Mouse (Mus musculus): ENCODE results near the gene Lmod3.
A peak's percentile ranks its signal among the peaks of the same experiment; 100 is the strongest.
"Not testable (repeated sequence)": the region's sequence is repeated elsewhere in the genome, so short reads cannot be mapped to it uniquely, and the experiment has no call there.

The Lmod3 gene

DNA sequence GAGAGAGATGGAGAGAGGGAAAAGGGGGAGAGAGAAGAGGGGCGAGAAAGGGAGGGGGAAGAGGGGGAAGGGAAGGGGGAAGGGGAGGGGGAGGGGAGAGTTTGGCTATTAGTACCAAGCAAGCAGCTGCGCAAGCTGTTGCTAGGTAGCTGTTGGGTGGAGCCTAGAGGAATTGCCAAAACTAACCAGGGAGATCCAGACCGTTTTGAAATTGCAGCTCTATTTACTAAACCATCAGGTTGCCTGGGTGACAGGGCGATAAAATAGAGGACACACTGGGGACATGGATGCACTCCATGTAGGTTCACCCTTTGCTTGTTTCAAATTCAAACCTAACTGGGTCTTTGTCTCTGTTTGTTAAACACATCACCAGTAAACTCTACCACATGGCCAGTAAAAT is 23.8 kb upstream of the Lmod3 start:
- no peak for DNase-seq (ENCODE audit: low spot score in 2 of 2)

DNA sequence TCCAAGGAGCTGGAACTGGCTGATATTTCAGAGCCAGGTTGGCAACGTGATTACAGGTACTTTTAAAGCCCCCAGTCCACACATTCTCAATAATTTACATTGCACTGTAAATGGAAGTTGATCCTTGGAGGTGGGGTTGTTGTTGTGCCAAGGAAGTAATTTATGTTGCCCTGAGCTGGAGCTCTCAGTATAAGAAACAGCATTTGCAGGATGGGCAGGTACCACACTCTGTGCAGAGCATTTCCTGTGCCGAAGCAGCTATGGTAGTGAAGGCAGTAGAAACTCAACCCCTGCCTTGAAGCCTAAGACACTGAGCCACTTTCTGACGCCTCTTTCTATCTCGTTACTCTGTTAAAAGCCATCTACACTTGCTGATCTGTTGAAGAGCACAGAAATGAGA is 23.2 kb upstream of the Lmod3 start:
- no peak for DNase-seq (ENCODE audit: low spot score in 2 of 2)

DNA sequence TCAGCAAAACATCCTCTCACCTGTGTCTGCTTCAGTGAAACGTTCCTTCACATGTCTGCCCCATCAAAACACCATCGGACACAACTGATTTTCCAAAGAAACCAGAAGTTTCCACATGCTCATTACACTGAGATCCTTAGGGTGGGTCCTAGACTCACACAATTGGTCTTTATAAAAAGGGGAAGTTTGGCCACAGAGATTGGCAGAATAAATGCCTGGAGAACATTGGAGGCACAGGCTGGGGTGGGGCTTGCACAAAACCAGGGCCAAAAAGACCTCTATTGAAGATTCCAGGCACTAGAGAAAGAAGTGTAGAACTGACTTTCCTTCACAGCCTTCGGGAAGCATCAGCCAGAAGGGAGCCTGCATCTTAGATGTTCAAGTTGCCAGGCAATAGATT is 21.2 kb upstream of the Lmod3 start:
- DNase-seq (ENCODE audit: low spot score in 2 of 2) = no peak

DNA sequence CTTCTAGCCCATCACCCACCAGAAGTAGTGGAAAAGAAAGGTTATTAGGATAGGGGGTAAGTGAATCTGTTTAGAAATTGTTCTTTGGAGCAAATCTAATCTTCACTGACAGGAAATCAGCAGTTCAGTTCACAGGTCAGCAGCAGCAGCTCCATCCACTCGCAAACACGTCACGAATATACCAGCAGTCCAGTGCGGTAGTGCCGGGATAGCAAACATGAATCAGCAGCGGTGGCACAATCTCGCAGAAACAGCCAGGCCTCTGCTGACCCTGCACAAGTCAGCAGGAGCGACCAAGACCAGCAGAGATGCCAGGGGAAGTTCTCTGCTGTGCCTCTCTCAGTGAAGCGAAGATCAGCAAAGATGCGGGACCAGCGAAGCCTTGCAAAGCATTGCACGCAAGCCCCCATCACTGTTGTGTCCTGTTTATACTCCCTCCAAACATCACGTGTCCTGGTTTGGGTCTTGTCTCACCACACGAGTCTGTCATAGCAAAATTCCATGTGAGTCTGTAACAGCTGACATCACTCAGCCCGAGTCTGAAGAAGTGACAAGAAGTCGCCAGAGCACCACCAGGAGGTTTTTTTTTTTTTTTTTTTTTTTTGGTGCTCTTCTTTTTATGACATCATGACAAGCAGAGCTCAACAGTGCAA is 20.6 kb upstream of the Lmod3 start:
- no peak for DNase-seq (ENCODE audit: low spot score in 2 of 2)

DNA sequence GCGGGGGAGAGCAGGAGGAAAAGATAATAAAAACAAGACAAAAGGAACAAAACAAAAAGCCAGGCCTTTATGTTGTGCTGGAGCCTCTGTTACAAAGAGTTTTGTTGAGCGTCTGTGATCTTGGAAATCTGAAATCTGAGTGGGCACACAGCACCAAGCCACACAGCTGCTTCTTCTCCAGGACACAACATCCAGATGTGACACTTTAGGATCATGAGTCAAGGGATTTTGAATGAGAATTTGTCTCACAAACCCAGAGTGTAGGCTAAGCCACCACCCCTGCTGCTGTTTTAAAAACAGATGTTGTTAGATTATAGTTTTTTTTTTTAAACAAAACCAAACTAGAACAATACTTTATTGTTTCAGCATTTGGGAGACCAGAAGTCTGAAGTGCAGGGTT is 19.8 kb upstream of the Lmod3 start:
- no peak for DNase-seq (ENCODE audit: low spot score in 2 of 2)

DNA sequence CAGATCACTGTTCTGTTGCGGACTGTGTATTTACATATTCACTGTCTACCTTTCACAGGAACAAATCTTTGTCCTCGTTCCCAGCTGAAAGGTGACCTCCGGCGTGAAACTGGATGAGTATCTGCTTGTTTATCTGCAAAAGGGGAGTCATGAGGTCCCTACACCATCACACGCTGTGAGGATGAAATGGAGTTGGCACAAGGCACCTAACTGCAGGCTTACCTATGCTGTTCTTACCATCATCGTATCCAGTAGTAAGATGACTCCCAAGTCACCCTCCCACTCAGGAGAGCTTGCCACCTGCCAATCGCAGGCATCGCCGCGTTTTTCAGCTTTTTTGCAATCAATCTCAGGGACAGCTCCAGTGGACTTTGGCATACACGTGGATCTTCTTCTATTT is 17.0 kb upstream of the Lmod3 start:
- DNase-seq (ENCODE audit: low spot score in 2 of 2) = no peak

DNA sequence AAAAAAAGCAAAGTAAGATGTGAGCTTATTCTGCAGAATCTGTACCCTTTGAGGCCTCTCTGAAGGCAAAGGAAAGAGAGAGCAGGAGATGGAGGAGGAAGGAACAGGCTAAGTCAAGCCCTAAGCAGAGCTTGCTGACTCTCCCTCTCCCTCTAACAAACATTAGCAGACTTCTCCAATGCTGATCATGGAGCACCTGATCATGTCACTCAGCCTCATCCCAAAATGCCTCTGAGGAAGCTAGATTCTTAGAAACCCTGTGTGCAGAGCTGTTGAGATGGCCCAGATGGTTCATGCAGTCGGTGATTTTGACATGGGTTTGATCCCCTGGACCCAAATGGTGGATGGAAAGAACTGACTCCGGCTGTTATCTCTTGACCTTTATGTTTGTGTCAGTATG is 14.6 kb upstream of the Lmod3 start:
- DNase-seq (ENCODE audit: low spot score in 2 of 2) = no peak

DNA sequence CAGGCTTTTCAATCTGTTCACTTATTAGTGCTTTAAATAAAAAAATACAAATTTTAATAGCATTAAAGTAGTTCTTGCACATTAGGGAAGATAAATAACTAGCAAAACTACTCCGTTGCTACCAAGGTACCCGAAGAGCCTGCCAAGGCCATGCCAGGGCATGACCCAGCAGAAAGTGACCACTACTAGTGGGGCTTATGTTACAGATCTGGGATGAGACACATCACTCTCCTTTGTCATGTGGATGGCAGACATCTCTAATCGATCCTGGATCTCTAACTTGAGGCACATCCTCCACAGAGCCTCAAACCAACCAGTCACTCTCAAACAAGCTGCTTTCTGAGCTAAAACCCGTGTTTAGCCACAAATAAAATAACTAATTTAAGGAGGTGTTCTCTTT is 14.1 kb upstream of the Lmod3 start:
- no peak for DNase-seq (ENCODE audit: low spot score in 2 of 2)

DNA sequence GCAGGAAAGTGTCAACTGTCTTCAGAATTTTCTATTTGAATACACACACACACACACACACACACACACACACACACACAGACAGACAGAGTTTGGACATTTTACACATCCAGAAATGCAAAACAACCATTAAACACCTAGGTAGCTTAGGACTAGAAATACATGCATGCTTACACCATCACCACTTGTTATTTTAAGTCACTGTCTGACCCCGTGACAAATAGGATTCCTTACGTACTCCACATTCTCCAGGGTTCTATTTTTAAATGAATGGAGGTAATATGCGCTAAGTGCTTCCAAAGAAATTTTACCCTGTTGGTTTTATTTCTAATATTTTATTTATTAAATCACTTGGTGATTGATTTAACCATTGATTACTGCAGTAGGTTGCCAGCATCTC is 13.1 kb upstream of the Lmod3 start:
- no peak for DNase-seq (ENCODE audit: low spot score in 2 of 2)

DNA sequence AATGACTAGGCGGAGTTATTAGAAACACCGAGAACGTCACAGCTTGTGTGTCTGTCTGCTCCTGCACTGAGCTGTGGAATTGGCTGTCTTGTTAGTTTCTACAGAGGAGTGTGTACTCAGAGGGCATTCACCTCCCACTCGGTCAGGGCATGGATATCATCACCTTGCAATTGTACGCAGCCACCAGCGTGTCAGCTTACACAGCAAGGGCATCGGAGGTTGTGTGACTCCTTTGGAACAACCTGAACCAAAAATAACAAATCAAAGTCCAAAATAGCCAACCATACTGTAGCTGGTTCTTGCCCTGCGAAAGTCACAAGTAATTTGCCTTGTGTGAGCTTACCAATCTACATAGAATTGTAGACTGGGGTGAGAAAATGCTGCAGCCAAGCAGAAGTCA is 12.7 kb upstream of the Lmod3 start:
- no peak for DNase-seq (ENCODE audit: low spot score in 2 of 2)

DNA sequence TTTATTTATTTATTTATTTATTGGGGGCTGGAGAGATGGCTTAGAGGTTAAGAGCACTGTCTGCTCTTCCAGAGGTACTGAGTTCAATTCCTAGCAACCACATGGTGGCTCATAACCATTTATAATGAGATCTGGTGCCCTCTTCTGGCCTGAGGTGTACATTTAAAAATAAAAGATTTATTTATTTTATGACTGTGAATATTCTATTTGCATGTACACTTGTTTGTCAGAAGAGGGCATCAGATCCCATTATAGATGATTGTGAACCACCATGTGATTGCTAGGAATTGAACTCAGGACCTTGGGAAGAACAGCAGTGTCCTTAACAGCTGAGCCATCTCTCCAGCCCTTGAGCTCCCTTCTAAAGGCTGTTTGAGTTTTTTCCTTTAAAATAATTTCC is 11.2 kb upstream of the Lmod3 start:
- DNase-seq (ENCODE audit: low spot score in 2 of 2) = not testable (repeated sequence)

DNA sequence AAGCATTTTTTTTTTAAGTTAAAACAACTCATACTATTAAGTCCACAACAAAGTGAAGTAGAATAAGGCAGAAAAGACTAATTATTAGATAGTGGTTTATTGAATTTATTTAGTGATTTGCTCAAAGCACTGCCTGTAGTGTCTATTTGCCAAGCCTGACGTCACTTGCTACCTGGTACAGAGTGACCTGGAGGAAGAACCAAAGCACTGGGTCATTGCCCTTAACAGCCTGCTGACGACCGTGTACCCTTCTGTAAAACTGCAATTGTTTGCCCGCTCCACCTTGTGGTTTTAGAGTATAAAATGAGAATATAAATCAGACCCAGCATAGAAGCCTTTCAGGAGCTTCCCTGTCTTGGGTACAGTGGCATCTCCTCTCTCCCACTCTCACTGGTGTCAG is 9.7 kb upstream of the Lmod3 start:
- DNase-seq (ENCODE audit: low spot score in 2 of 2) = no peak

DNA sequence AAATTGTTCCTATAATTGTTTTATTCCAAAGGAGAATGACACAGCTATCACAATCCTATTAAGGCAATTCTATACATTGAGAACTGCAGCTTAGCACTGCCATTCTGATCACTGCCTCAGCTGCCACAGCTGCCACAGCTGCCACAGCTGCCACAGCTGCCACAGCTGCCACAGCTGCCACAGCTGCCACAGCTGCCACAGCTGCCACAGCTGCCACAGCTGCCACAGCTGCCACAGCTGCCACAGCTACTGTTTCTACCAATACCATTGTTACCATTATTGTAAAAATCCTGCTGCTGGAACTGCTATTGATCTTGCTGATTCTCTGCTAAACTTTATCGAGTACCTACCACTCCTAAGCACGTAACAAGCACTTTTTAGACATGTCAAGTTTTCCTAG is 7.4 kb upstream of the Lmod3 start:
- DNase-seq (ENCODE audit: low spot score in 2 of 2) = not testable (repeated sequence)

DNA sequence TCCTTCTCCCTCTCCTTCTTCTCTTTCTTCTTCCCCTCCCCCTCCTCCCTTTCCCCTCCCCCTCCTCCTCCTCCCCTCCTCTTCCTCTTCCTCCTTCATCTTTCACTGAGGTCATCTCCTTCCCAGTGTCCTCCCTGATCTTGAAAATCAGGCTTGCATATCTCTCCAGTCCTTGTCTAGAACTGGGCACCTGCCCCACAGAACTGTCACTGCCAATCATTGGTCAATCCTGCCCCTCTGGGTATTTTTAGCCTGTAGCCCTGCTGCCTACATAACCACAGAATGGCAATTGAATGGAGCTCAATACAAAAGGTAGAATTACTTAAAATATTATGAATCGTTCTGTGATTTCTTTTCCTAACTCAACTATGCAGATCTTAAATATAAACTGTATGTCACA is 5.9 kb upstream of the Lmod3 start:
- DNase-seq (ENCODE audit: low spot score in 2 of 2) = no peak

DNA sequence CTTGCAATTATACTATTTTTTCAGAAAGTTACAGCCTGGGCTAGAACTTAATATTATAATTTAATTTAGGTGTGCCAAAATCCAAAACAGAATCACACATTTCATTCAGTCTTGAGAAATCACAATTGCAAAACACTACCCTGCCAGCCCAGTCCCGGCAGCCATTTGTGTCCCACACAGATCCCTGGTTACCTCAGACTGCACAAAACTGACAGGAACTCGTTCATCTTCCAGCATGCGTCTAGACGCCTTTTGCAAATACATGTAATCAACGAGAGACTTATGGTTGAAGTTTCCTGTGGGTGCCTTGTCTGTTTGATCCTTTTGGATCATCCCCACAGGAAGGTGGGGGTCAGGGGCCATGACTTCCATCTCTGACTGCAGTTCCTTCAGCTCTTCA is 473 bp downstream of the Lmod3 start:
- no peak for DNase-seq (ENCODE audit: low spot score in 2 of 2)

DNA sequence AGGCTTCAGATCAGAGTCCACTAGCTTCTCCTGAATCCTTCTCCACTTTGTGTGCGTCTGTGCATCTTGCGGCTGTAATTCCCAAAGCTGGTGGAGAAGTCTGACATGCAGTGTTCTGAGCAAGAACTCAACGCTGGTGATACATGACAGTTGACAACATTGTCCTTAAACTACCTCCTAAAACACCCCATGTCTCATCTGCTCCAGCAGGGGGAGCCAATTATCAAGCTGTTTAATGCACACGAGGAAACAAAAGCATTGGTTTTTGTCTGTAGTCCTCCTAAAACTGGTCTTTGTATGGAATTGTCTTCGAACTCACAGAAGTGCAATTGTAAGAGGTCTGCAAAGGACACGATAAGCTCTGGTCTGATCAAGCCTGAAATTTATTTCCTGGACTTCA is 1.6 kb downstream of the Lmod3 start:
- peak; percentile 43 to 54 for DNase-seq (ENCODE audit: low spot score in 2 of 2)

DNA sequence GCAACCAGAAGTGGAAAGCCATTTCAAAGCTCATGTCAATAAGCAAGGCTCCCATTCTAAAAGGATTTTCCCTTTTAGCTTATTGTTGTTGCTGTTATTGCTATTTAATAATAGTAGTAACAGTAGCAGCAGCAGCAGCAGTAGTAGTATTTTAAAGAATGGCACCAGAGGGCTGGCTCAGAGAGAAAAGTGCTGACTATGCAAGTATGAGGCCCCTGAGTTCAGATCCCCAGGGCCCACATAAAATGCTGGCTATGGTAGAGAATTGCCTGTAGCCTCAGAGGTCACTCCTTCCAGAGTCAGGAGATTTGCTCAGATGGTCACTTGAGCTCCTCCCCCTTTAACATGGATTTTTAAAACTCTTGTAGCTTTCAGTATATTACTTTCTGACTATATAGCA is 7.4 kb downstream of the Lmod3 start:
- DNase-seq (ENCODE audit: low spot score in 2 of 2) = no peak

DNA sequence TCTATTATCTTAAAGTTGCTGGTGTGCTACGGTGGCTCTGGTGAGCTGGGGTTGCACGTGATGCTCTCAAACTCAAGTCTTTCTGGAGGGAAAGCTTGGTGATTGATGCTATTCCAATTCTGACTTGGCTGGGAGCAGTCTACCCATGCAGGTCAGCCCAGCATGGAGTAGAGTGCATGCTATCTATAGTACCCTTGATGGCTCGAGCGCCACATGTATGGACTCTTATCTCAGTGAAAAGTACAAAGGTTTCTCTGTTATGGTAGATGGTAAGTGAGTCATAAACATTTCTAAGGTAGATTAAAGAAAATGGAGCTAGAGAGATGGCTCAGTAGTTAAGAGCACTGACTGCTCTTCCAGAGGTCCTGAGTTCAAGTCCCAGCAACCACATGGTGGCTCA is 10.0 kb downstream of the Lmod3 start:
- DNase-seq (ENCODE audit: low spot score in 2 of 2) = no peak

DNA sequence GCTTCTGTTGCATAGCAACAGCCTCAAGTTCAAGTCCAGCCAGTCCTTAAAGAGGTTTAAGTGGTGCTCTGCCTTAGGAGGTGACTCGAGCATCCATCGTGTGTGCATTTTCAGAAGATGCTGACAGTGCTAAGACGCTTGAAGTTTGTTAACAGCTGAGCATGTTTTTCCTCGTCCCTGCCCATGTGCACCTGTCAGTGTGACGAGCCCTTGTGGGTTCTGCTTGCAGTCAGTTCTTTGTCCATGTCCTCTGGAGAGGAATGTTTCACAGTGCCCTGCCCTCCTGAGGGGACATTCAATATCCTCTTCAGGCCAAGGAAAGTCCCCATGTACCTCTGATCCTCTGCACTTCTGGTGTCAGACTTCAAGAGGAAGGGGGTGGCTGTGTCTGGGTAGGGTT is 12.5 kb downstream of the Lmod3 start:
- DNase-seq (ENCODE audit: low spot score in 2 of 2) = no peak

DNA sequence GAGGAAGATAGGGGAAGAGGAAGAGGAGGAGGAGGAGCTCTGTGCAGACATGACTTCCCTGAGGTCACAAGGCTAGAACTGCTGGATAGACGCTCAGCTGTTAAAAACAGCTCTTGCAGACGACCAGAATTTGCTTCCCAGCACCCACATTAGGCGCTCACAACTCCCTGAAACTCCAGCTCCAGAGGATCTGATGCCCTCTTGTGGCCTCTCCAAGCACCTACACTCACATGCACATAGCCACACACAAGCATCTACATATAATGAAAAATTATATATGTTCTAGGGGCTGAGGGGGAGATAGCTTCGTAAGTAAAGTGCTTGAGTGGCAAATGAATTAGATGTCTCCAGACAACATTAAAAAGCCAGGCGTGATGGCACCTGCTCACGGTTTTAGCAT is 13.2 kb downstream of the Lmod3 start:
- DNase-seq (ENCODE audit: low spot score in 2 of 2) = no peak

DNA sequence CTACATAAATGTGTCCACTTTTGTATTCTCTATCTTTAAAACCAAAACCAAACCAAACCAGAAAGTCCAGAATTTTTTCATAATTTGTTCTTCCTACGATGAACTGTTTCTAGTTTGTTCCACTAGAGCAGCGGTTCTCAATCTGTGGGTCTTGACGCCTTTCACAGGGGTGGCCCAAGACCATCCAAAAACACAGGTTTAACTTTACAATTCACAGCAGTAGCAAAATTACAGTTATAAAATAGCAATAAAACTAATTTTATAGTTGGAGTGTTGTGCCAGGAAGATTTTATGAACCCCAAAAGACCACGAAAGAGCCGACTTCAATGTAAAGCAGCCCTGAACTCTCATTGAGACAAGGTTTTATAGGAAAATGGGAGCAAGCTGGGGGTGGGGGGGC is 16.5 kb downstream of the Lmod3 start:
- no peak for DNase-seq (ENCODE audit: low spot score in 2 of 2)

DNA sequence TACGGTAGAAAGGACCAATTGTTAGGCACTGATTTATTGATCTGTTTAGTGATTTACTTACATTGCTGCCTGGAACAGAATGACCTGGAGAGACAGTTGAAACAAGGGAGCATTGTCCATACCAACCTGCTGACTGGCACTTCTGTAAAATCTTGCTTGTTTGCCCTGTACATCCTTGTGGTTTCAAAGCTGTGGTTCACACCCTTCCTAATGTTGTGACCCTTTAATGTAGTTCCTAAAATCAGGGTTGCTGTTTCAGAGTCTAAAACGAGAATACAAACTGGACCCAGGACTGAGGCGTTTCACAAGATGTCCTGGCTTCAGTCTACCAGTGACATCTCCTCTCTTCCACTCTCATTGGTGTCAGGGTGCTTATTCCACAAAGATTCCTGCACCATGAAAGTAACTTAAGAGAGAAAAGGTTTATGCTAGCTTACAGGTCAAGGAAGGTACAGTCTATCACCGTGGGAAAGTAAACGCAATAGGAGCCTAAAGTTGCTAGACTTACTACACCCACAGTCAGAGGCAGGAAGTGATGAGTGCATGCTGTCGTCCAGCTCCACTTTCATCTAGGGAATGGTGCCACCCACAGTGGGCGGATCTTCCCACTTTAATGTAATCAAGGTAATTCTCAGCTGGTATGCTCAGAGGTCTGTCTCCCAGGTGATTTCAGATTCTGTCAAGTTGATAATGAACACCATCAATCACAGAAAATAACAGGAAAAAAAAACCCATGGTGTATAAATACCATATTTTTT is 17.5 kb downstream of the Lmod3 start:
- no peak for DNase-seq (ENCODE audit: low spot score in 2 of 2)

DNA sequence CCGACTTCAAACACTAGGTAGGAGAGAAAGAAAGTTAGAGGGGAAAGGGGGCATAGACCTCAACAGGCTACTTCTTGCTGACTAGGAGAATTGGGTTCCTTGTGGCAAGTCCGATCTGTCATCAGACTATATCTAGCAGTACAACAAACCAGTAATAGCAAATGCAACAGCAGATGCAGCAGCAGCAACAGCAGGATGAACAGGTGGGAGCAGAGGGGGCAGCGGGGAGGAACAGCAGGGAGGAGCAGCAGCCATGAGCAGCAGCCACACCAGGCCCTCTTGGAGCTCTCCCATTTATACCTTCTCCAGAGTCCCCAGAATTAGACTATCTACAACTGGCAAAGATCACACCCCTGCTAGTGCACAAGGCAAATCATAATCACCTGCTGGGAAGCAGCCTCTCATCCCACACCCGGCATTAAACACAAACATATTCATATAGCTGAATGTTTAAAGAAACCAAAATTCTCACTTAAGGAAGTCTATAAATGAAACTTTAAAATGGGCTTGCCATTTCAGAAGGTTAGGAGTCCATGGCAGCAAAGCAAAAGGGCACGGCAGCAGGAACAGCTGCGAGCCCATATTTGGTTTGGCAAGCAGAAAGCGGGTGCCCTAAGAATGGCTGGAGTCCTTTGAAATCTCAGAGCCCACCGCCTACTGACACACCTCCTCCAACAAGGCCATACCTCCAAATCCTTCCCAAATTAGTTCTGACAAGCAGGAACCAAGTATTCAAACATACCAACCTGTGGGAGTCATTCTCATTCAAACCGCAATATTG is 25.3 kb downstream of the Lmod3 start:
- DNase-seq (ENCODE audit: low spot score in 2 of 2) = no peak
